Mouse (Mus musculus) cortical plate, adult 2 months (tissue): Measurements from ENCODE around the gene Wbp4.

Experiments used
- CTCF ChIP-seq: fragments of 200-500 bp; IDR thresholded peaks from 2 replicates; pipeline ENCODE4 v1.5.1; 2011; ENCODE audit warnings: mild to moderate bottlenecking, control low read depth, low read length; ENCODE audit not compliant: insufficient read depth; ENCODE audit errors: extremely low read depth
- POLR2A ChIP-seq: fragments of 200-500 bp; IDR thresholded peaks from 2 replicates; pipeline ENCODE4 v1.6.1; 2011; ENCODE audit warnings: mild to moderate bottlenecking, low read length, control low read depth; ENCODE audit not compliant: insufficient read depth; ENCODE audit errors: extremely low read depth

GRCm38 (mm10) chr14:79499326-79499725 lies 18.0 kb upstream of the Wbp4 start:
- no peak for TF ChIP-seq CTCF
- no peak for TF ChIP-seq POLR2A
